Mouse (Mus musculus) urinary bladder, adult 18-20 months (tissue): ENCODE measurements at regions not wholly inside any gene's neighbourhood (a gene's known extent, or its start where the extent isn't known, plus 50 kb on each side); places are given as distances from the start of the nearest gene placed in this dataset.
A peak's percentile ranks its signal among the peaks of the same experiment; 100 is the strongest.

Source experiments
- DNase-seq, 2 experiments: peaks; one replicate each; pipeline ENCODE4 v3.0.0; 2022; ENCODE audit warnings: low spot score in 2 of 2, mixed read lengths in 2 of 2

DNA sequence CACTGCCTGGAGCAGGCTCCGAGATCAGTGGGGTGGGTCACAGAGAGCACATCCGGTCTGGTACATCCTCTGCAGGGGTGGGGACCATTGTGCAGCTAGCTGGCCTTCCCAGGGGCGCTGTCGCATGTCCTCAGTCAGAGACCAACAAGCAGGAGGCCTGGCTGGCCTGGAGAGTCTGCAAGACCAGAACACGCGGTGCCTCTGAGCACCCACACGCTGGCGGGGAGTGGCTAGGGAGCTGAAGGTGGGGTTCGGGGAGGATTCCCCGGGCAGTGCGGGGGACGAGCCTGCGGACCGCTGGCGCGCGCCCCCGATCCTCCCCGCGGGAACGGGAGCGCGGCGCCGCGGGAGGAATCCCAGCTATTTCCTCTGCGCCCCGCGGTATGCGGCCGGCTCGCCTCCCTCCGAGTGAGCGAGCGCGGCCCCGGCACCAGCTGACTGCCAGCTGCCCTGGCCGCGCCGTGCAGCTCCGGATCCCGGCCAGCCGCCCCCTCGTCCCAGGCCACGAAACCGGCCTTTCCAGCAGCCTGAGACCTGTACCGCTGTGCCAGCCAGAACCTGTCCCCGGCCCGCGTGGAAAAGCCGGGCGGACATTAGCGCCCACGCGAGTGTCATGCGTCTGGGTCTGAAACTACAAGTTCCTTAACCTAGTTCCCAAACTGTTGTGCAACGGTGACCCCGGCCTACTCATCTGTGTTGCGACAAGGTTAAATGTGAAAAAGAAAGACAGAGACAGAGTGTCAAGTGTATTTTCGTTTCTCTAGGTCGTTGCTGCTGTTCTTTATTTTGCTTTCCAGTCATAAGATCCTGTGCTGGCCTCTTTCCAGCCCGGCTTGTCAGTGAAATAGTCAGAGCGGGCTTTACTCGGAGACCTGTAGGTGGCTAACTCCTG, 61.2 kb downstream of the Pkdcc start:
- DNase-seq, result peak; percentile 60 to 79

DNA sequence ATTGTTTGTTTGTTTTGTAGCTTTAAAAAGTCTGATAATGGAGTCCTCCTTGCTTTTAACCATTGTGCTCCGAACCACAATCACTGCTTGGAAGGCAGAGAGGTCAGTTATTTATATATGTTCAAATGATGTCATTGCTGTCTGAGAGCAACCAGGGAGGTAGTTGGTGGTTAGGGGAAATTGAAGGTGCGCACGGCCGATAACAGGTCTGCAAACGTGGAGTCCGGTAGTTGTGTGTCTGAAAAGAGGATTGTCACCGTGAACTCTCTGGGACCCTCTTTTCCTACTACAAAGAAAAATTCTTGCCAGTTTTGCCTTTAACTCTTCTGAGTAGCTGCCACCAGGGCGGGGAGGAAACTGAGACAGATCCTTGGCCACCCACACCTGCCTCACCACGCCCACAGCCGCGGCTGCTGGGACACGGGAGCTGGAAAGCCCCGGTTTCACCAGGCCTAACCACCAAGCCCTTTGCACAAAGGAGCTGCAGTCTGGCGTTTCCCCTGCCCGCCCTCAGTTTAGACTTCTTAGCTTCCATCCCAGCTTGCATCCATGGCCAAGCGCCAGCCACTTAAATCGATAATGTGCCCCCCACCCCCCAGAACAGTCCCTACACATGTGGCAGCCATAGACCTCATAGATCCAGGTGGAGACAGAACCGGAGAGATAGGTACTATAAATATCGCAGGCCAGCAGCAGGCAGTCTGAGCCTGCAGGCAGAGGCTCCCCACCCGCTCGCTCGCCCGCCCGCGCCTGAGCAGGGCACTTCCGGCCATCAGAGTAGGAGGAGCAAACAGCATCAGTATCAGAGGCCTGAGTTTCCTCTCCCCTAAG, 62.2 kb downstream of the Pkdcc start:
- DNase-seq, result peak; percentile 42 to 56

DNA sequence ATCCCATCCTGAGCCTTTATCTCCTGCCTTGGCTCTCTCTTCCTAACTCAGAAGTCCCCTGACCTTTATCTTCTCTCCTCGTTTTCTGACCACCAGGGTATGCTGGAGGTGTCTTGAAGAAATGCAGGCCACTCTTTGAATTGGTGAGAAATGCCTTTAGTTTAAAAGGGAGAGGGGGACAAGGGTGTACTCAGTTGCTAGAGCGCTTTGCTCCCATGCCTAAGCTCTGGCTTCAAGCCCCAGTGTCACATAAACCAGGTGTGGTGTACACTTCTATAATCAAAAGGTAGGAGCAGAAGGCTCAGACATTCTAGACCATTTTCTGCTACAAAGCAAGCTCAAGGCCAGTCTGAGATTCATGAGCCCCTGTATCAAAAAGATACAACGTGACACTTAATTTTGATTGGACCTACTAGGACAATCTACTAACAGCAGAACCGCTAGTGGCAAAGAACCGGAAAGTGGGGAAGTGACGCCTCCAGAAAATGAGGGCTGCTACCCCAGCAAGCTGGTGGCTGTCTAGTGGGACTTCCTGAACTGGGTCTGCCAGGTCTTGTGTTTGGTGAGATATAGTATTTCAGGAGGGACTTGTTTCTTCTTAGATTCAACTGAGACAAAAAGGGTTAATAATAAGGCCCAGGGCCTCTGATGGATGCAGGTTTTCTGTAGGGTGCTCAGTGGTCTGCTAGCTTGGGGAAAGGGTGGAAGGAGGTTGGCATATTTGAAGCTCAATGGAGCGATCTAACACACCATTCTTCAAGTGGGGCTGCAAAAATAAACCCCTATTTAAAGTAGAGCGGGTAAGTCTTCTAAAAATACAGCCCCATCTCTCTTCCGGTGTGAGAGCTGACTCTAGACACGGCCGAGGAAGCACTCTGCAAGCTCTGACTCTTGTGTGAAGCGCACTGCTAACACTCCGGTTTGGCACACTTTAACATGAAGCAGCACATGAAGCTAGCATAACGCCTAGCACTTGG, 63.1 kb downstream of the Pkdcc start:
- DNase-seq, result no peak

DNA sequence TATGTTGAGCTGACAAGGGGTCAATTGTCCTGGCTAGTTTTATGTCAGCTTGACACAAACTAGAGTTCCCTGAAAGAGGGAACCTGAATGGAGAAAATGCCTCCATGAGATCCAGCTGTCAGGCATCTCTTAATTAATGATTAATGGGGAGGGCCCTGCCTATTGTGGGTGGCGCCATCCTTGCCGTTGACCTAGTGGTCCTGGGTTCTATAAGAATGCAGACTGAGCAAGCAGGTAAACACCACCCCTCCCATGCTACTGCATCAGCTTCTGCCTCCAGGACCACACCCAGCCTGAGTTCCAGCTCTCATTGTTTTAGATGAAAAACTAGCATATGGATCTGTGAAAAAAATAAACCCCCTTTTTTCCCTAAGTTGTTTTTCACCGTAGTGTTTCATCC, 67.4 kb upstream of the Eml4 start:
- no peak for DNase-seq

DNA sequence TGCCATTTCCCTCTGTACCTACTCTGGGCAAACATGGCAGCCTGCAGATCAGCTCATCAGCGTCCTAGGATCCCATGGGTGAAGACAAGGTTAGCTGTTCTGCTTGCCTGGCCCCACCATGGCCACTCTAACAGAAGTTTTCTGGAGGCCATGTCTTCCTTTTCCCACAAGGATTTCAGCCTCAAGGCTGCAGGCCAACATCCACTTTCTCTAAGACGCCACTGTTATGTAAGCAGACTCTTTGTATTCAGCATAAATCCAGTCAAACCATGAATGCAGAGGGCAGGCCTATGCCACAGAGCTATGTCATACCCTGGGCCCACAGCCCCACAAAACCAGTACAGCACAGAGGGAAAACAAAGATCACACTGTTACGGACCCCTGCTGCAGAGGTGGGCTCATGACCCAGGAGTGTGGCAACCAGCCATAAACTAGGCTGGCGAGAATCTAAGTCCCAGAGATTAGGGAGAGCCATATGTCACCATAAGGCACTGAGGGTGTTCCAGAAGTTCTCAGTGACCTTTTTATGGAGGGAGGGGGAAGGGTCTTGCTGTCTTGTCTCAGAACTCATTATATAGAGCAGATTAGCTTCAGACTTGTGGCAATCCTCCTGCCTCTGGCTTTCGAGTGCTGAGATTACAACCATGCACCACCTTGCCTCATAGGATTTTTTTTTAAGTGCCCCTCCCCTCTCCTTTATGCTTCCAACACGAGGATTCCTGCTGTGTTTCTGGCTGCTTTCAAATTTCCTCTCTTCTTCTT, 63.2 kb upstream of the Eml4 start:
- no peak for DNase-seq

DNA sequence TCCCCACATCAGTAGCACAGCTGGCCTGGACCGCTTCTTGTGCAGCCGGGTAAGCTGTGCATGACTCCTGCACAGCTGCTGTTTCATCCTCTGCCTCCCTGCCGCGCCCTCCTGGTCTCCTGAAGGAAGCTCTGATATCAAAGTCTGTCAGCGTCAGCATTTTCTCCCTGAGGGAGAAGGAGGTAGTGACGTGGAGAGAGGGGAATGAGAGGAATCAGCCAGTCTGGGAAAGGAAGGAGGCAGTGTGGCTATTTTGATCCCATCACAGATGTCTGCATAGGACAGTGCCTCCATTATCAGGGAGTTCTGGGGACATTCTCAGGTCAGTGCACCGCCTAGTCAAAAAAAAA, 62.6 kb upstream of the Eml4 start:
- no peak for DNase-seq

DNA sequence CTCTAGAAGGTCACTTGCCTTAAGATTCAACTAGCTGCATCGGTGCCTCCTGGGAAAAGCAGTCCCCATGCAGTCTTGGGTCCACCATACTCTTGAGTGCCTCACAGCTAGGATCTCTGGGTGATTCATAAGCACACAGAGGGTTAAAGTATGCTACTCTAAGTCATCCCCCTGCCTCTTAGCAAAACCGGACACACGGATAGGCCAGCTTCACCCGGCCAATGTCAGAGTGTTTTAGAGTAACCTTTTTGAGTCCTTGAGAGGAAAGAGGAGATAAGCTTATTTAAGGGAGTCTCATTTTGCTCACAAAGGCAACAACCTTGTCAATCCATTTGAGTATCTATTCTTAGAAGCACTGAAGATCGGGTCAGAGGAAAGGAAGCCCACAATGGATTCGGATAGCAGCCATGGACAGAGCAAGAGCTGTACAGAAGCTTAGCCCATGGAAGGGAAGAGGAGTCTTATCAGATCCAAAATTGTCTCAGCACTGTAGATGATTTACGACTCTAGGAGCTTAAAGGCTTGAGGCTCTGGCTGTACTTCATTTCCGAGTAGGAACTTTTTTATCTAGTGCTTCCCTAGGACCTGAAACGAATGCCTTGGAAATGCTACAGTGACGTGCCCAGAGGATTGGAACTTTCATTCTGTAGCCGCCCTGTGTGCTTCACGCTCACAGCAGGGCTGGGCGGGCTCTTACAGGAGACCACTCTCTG, 55.0 kb upstream of the Eml4 start:
- no peak for DNase-seq

DNA sequence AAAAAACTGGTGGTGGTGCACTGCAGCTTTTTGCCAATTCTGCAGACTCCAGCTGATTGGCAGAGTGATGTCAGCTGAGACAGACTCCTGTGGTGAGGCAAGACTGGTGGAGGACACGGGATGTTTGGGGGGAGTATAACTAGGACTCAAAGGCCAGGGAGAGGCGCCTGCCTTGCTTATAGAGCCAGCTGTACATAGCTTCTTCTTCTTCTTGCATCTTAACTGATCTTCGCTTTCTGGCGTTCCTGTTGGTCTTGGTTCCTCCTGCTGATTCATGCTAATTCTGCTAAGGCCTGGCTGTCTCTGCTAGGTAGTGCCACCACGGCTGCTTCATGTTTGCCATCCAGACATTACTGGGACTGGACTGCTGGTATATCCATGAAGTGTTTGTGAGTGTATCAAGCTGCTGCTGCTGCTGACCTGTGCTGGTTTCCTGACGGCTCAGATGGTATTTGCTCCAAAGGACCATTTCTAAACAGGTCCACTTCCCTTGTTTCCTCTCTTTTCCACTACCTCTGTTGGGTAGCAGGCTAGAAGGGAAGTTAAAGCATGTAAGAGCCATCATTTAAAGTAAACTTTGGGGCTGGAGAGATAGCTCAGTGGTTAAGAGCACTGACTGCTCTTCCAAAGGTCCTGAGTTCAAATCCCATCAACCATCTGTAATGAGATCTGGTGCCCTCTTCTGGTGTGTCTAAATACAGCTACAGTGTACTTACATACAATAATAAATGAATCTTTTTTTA, 53.2 kb upstream of the Eml4 start:
- DNase-seq, result no peak
